Mouse (Mus musculus): ENCODE measurements at regions not wholly inside any gene's neighbourhood (a gene's known extent, or its start where the extent isn't known, plus 50 kb on each side); places are given as distances from the start of the nearest gene placed in this dataset.
A peak's percentile ranks its signal among the peaks of the same experiment; 100 is the strongest.
"Not testable (repeated sequence)": the region's sequence is repeated elsewhere in the genome, so short reads cannot be mapped to it uniquely, and the experiment has no call there.

GRCm38 (mm10) chr8:56927166-56927565, 376.3 kb downstream of the Fbxo8 start:
- no peak for DNase-seq (ENCODE audit: low spot score in 2 of 2)

DNA sequence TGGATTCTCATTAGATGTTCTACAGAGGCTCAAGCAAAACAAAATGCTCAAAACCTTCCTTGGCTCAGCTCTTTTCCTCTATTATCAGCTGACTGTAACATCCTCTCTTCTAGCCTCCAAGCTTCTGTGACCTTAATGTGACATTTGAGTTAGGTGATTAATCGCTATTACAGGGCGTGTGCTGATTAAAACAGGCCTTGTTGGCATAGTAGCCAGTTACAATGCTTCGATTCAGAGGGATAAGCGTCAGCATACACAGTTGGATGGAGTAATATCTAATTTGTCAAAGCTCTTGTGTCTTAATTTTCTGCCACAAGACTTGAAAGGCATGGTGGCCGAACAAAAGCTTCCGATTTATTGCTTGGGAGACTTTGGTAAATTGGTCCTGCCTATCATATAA, 378.2 kb downstream of the Fbxo8 start:
- no peak for DNase-seq (ENCODE audit: low spot score in 2 of 2)

DNA sequence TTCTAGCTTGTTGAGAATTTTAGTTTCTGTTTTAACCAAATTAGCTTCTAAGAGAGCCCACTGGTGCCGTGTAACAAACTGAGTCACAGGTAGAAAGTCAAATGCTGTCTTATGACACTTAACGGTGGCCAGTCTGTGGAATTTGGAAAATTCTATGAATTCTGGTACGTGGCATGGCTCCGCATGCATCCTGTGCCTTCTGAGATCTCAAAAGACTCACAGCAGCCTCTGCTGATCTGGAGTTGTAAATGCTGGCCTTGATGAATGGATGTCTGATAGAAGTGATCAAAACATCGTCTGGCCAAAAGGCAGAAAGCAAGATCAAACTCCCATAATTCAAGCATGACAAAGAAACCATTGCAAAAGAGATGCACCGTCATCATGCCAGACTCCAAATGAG, 381.5 kb downstream of the Fbxo8 start:
- DNase-seq (ENCODE audit: low spot score in 2 of 2) = no peak

- no peak for DNase-seq (ENCODE audit: low spot score in 2 of 2)
Observed at GRCm38 (mm10) chr8:56962186-56962585, 358.6 kb upstream of the Hand2 start.

- DNase-seq (ENCODE audit: low spot score in 2 of 2) = no peak
Observed at GRCm38 (mm10) chr8:56970311-56970710, 350.5 kb upstream of the Hand2 start.

DNA sequence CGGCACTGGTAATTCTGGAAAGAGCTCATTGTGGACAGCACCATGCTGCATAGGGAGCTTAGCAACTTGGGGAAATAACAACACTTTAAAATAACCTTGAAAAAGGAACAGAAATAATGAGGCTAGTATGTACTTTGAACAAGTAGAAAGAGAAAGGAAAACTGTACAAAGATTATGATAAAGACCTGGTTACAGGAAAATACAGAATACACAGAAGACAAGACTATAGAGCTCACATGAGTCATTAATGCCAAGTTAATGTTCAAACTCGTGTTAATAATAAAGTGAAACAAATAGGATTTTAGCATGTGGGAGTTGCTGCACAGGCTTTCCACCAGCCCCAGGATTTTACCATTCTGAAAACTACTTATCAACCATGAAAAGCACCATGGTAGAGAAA, 341.8 kb upstream of the Hand2 start:
- no peak for DNase-seq (ENCODE audit: low spot score in 2 of 2)

DNA sequence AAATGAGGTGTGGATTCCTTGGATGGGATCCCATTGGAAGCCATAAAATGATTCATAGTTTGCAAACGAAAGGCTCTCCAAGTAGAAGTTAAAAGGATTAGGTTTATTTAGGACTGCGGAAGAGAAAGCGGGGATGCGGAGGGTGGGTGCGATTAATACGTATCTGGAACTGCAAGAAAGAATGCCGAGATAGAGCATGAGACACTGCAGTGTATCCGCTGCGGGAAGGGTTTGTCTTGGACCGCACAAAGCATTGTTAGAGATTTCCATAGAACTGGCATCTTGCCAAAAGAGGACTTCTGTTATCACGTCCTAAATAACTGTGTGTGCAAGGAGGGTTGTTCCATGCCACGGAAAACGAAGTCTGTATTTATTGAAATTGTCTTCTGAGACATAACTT, 341.4 kb upstream of the Hand2 start:
- DNase-seq (ENCODE audit: low spot score in 2 of 2) = no peak

DNA sequence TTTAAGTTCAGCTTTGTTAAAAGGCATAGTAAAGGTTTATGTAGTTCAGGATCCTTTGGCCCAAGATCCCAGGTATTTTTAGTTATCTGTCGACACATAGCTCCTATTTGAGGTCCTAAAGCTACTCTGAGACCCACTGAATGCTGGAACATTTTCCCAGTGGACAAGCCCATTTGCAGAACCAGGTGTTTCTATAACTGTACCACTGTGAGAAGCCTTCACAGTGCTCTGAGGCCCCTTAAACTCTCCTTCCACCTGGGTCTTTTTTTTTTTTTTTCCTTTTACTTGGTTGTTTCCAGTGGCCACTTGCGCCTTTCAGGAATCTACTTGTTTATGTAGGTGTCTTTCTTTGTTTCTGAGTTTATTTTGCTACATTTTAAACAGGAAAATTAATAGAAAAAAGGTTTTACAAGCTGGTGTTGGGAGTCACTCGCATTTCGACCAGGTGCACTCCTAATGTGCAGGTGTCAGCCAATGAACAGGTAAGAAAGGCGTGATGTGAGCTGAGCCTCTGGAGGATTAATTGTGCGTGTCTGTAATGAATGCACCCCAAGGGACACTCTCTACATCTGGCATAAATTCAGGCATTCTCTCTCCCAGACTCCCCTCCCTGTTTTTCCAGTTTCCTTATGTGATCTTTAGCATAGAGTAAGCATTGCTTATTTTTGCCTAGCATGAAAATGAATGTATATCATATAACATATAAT, 310.3 kb upstream of the Hand2 start:
- DNase-seq (ENCODE audit: low spot score in 2 of 2) = no peak

GRCm38 (mm10) chr8:57013813-57014320, 306.9 kb upstream of the Hand2 start:
- no peak for DNase-seq (ENCODE audit: low spot score in 2 of 2)

DNA sequence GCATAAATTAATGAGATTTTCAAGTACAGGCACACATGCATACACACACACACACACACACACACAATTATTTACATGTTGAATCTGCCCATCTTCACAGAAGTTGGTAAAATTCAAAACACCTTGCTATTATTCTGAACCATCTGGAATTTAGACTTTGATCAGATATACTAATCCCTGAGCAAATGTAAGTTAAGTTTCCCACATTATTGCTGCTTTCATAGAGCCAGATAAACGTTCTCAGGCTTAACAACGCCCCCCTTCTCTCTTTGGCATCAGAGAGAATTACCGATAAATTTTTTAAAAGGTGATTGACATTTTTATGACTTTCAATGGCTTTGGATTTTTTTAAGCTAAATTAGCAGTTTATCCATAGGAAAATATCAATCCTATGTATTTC, 304.5 kb upstream of the Hand2 start:
- no peak for DNase-seq (ENCODE audit: low spot score in 2 of 2)

- DNase-seq (ENCODE audit: low spot score in 2 of 2) = not testable (repeated sequence)
Observed at GRCm38 (mm10) chr8:57028096-57028495, 292.7 kb upstream of the Hand2 start.

GRCm38 (mm10) chr8:57048490-57048889, 272.3 kb upstream of the Hand2 start:
- DNase-seq (ENCODE audit: low spot score in 2 of 2) = no peak

DNA sequence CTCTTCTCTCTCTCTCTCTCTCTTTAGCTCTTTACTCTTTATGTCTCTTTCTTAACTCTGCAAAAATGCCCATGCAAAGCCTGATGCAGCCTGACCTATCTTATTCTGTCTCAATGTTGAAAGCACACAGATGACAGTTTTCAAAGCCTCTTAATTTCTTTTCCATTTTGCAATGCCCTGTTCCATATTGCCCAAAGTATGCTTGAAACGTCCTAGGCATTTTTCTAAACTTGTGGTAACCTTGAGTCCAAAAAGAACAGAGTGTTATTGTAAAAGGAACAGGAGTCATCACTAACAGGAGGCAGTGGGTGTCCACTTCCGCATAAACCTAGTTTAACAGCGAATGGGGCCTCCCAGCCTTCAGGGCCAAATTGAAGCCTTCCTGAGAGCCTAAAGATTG, 271.9 kb upstream of the Hand2 start:
- no peak for DNase-seq (ENCODE audit: low spot score in 2 of 2)

DNA sequence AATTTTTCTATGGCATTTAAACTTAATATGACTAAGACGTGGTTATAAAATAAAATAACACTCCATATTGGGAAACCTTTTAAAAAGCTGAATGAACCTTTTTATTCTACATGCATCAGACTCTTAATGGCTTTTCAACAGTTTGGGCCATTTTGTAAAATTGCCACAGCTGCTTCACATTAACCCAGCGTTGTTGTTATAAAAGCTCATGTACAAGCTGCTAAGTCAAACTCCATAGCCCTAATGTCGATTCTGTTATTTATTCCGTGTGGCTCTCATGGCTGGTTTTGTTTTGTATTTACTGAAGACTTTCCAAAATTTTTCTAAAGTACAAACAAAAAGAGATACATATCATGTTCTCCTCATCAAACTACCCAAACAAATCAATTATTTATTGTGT, 268.1 kb upstream of the Hand2 start:
- no peak for DNase-seq (ENCODE audit: low spot score in 2 of 2)

DNA sequence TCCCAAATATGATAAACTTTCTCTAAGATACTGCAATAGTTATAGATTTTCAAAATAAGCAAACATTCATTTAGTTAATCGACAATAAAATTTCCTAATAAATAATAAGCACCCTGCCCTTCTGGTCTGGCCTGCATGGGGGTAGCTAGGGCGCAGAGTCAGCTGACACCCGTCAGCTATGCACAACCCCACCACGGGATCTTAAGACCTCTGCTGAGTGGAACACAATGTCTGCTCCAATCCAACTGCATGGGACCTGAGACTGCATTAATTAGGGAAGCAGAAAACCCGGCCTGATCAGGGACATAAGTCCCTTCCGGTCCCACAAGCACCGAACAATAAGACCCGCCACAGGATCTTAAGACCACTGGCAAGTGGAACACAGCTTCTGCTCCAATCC, 243.8 kb upstream of the Hand2 start:
- no peak for DNase-seq (ENCODE audit: low spot score in 2 of 2)

GRCm38 (mm10) chr8:57086811-57087210, 234.0 kb upstream of the Hand2 start:
- DNase-seq (ENCODE audit: low spot score in 2 of 2) = no peak

DNA sequence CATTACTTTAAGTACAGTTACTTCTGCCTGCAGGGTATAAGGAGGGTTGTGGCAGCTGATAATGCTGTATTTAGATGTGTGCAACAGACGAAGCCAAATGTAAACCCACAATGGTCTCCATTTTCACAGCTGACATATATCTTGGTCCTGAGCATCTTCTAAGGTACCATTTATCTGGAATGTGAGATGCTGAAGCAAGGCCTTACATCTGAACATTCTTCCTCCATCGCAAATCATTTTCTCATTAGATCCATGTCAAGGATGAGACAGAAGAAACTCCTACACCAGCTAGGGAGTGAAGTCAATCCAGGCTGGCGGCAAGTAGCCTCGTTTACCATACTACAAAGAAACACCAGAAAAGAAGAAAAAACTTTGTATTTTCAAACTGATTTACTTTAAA, 228.4 kb upstream of the Hand2 start:
- no peak for DNase-seq (ENCODE audit: low spot score in 2 of 2)

- no peak for DNase-seq (ENCODE audit: low spot score in 2 of 2)
Observed at GRCm38 (mm10) chr8:57095169-57095568, 225.6 kb upstream of the Hand2 start.

DNA sequence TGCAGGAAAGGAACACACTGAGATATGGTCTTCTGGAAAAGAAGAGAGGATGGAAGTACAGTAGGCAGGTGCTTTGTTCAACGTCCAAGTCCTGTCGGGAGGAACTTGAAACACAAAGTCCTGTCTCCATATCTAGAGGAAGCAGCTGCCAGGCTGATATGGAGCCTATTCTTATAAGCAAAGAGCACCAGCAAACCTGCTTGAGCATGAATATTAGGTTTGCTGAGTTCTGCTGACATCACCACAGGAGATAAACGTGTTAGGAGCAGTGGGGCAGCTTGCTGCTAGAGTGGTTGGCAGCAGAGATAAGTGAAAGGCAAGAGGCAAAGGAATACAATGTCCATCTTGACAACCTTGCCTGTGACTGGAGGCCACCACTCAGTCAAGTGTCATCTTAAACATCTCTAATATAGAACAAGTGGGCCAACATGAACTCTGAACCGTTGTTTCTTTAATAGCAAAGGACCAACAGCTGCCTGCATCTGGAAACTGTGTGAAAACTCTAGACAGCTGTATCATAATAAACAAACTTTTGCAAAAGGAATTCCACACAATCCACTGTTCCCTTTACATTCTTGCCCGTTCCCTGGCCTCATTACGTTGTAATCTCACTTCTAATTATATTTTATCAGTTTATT, 209.9 kb upstream of the Hand2 start:
- not testable (repeated sequence) for DNase-seq (ENCODE audit: low spot score in 2 of 2)

- no peak for DNase-seq (ENCODE audit: low spot score in 2 of 2)
Observed at GRCm38 (mm10) chr8:57111403-57111771, 209.4 kb upstream of the Hand2 start.

DNA sequence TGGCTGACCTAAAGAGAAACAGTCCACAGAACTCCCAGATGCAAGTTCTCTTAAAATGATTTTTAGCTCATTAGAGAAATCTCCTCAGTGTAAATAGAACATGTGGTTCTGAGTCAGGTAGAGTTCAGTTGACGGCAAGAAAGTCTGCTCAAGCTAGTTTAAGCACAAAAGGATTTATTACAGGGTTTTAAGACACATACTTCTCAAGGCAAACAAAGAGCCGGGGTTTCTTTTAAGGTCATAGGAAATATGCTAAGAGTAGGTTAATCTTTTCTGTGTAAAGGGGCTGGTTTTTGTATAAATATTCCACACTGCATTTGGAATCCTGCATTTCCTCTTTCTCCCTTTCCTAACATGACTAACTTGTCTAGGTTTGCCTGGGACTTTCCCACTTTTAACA, 206.9 kb upstream of the Hand2 start:
- DNase-seq (ENCODE audit: low spot score in 2 of 2) = no peak

- no peak for DNase-seq (ENCODE audit: low spot score in 2 of 2)
Observed at GRCm38 (mm10) chr8:57115303-57115702, 205.5 kb upstream of the Hand2 start.

- no peak for DNase-seq (ENCODE audit: low spot score in 2 of 2)
Observed at GRCm38 (mm10) chr8:57134041-57134440, 186.7 kb upstream of the Hand2 start.

GRCm38 (mm10) chr8:57134726-57135125, 186.1 kb upstream of the Hand2 start:
- peak; percentile 50 for DNase-seq (ENCODE audit: low spot score in 2 of 2)
